Mouse (Mus musculus) ovary, postnatal 10 days (tissue): ENCODE data around the gene Calhm5.
A peak's percentile ranks its signal among the peaks of the same experiment; 100 is the strongest.

ENCODE experiments used
- DNase-seq: peaks from one replicate; pipeline ENCODE4 v3.0.0; 2022; ENCODE audit warnings: low spot score

Gene Calhm5

DNA sequence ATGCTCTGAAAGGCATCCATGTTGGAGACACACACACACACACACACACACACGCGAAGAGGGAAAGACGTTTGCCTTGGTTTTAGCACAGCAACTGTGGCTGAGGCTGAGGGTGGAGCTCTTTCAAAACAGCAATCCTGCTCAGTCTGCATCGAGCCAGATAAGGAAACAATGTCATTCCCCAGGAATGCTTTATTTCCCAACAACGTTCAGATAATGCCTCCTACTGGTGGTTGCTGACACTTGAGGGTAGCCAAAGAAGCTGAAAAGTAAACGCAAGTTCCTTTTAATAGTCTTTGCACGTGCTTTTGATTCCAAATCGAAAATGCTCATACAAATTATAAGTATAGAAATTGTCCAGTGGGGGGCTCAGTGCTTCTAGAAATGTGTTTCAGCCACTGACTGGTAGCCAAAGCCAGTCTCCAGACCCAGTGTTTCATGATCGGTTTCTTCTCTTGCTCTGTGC lies at the start of gene Calhm5:
Gene Calhm5 (minus strand): TSS at position 102 of the 466 bp plus-strand sequence.
- no peak for DNase-seq

DNA sequence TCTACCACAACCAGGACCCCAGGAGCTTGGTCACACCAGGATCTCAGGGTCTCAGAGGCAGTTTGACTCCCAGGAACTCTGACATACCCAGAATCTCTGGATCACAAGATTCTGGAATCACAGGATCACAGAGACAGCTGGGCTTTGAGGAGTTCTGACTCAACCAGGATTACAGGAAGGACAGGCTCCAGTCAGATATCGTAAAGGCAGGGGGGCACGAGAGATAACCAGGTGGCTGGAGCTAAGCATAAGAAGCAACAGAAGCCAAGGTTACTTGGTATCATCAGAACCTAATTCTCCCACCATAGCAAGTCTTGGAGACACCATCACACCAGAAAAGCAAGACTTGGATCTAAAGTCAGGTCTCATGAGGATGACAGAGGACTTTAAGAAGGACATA lies 45.4 kb upstream of the Calhm5 start:
- DNase-seq: no peak

DNA sequence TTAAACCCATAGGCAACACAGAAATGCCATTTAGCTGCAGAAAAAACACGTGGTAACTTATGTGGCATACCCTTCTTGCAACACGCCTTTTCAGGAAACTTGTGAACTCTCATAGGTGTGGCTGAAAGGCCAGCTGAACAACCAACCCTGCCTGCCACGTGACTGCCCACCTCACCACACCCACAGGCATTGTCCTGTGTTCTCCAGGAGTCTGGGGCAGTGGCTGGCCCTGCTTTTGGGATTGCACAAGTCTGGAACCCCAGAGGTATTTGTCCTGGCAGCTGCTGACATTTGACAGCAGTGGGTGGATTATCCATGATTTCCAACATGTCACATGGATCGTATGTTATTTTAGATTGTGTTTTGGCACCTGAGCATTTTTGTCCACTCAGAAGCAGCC lies 43.4 kb upstream of the Calhm5 start:
- no peak for DNase-seq

DNA sequence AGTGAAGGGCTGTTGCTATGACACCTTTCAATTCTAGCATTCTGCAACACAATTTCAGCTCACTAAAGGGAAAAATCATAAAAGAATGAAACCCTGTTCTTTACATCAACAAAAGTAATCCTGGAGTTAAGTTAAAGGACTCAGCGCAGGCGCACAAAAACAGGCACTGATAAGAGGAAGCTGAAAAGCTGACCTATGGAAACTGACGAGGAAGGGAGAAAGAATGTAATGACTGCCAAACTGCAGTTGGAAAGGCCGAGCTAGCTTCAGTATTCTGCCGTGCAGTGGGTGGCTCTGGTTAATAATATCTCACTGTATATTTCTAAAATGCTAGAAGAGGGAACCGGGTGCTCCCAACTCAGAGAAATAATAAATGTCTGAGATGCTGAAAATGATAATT lies 41.7 kb upstream of the Calhm5 start:
- no peak for DNase-seq

DNA sequence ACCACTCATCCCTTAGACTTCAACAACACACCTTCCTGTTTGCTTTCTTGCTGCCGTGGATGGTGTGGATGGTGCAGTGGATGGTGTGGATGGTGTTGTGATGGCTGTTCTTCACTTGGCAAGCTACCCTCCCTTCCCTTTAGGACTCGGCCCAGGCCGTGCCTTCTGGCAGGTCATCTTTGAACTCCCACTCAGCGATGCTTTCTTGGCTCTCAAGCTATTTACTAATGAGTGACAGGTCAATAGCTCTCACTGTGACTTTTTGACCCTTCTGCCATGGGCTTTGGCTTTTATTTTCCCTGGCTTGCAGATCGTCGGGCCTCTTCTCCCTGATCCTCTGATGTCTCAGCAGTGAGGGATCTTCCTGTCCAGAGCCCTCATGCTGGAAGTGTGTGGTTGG lies 40.1 kb upstream of the Calhm5 start:
- no peak for DNase-seq

DNA sequence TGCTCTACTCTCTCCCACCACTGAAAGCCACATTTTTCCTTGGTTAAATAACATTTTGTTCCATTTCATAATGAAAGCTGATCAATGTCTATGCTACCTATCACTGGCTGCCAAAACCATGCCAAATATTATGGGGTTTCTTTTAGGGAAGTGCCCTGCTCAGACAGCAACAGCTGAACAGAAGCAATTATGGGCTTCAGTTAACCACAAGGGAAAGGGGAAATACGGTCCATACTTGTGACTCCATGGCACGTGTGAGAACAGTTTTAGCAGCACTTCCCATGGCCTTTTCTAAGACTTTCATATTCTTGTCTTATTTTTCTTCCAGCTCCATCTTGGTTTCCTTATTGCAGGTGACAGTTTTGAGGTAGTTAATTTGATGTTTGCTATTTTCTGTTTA lies 35.0 kb upstream of the Calhm5 start:
- DNase-seq: no peak

DNA sequence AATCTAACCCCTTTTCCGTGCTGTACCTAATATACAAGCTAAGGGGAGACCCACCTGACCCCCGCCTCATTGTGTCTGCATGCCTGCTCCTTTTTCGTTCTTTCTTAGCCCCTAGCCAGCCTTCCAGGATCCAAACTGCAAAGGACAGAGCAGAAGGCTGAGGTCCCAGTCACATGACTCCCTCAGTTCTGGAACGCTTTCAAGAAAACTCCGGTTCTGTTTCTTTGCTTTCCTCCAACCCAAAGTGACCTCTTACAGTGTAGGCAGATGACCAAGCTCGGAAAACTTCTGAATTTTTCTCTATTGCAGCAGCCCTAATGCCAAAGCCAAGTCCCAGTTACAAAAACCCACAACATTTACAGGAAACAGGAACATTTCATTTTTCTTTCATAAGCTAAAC lies 32.1 kb upstream of the Calhm5 start:
- peak; percentile 14 for DNase-seq

DNA sequence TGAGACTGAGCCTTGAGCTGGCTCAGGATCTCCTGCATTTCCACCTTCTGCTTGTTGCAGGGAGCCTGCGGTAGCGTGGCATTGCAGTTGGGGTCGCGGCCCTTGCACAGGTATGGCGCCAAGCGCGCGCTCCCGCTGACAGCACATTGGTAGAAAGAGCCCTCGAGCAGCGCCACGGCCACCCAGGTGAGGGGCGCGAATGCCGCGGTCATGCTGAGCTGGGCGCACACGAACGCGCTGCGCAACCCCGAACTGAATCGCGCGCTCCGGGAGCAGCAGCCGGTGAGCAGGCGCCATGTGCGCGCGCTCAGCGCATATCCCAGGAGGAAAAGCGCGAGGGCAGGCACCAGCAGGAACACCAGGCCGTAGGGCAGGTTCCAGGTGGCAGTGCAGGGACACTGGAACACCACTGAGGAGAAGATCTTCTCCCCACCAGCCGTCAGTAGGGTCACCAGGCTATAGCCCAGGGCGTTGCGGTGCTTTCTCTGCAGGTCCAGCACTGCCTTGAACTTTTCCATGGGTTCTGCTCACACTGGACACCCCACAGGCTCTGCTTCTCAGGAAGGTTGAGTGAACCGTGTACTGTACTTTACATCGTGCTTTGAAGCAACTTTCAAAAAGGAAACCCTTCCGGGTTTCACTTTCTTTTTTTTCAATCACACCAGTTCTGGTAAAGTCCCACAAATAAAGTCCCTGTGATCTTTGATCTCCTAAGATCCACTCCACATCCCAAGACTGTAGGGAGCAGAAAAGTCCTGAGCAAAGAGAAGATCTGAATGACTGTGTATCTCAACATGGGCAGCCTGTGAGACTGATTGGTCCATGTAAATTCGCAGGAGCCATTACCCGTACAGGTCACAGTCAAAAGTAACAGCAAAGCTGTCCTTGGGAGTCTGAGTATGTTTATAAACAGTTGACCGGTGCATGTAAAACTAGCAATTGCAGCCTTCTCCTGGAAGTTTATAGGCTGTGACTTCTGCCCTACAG lies 31.4 kb upstream of the Calhm5 start, which contains the start of gene Calhm6:
Gene Calhm6 (minus strand): TSS at position 593 of the 987 bp plus-strand sequence.
- peak; percentile 20 for DNase-seq

DNA sequence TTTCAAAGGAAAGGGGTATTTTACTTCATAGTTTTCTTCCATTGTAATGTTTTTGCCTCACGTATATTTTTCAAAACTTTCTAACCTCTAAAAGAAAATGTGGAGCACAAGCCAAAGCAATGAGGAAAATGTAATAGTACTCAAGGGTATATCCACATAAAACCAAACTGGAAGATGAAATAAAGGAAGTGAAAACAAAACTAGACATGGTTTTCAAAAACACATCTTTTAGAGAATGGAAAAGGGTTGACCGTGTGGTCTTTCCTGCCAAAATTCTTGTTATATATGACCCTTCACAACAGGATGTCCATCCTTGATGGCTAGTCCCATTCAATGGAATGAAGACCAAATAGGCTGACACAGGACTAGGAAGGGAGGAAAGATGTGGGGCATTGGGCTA lies 22.1 kb upstream of the Calhm5 start:
- DNase-seq: no peak

- no peak for DNase-seq
Observed at GRCm38 (mm10) chr10:34117770-34118169, 21.5 kb upstream of the Calhm5 start.

DNA sequence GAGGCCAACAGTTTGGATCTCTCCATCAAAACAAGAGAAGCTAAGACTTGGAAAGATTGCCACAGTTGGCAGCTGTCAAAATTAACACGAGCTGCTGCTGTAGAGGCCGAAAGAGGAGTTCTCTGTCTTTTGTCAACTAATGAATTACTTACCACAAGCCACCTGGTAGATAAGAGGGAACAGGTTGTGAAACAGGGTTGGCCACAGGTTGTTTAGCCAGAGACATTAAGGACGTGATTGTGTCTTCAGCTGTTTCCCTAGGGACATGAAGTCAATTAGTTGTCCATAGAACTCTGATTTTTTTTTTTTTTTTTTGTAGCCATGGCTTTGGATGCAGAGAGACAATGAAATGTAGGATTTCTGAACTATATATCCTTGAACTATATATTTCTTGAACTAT lies 20.8 kb upstream of the Calhm5 start:
- no peak for DNase-seq

GRCm38 (mm10) chr10:34111964-34112738 lies 15.8 kb upstream of the Calhm5 start:
- no peak for DNase-seq

DNA sequence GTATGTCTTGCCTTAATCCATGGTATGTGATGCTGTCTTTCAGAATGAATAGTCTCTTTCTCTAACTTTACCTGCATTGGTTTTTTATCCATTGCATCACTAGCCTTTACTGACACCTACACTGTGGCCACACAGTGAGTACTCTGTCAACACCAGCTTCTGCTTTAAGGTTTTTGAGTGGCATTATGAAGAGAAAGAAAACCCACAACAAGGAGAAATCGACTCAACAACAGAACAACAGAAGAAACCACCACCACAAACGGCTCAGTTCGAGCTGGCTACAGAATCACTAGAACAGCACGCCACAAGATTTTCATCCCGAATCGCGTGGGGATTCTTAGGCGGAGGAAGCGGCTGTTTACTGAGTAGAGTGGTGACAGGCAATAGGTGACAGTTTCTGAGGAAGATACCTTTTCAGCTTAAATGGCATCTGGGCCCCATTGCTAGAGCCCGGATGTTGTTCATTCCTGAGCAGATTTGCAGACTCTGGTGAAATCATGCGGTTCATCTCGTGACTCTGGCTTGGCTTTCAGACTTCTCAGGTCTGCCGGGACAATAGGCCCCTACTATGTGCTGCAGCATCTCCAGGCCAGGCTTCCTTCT lies 14.6 kb upstream of the Calhm5 start:
- no peak for DNase-seq

DNA sequence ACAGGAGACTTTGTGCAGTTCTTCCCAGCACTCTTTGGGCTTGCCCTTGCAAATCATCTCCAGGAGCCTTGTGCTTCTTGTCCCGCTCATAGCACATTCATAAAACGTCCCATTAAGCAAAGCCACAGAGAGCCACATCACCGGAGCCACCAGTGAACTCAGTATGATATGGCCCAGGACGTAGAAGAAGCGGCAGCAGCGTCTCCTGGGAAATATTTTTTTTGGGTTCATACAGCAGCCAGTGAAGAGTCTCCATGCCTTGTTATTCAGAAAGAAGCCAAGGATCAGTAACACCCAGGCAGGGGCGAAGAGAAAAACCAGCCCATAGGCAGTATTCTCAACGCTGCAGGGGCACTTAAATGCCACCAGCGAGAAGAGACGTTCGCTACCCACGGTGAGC lies 355 bp downstream of the Calhm5 start:
- no peak for DNase-seq

DNA sequence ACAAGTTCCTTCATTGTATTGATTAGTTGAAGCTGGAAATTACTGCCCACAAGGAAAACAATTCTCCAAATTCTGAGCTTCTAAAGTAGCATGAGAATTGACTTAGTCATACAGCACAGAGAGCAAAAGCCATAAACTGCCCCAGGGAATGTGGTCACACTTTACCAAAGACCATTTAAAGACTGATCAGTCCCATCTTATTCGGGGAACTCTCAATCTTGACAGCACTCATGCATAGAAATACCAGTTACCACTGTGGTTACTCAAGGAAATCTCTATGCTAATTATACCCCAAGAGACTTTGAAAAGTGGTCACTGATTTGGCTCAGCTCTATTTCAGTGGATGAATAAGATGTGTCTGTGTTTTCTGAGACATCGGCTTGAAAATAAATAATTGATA lies 1.2 kb downstream of the Calhm5 start:
- DNase-seq: no peak

- no peak for DNase-seq
Observed at GRCm38 (mm10) chr10:34091888-34092287, 4.4 kb downstream of the Calhm5 start.

GRCm38 (mm10) chr10:34090481-34090880 lies 5.8 kb downstream of the Calhm5 start:
- no peak for DNase-seq

DNA sequence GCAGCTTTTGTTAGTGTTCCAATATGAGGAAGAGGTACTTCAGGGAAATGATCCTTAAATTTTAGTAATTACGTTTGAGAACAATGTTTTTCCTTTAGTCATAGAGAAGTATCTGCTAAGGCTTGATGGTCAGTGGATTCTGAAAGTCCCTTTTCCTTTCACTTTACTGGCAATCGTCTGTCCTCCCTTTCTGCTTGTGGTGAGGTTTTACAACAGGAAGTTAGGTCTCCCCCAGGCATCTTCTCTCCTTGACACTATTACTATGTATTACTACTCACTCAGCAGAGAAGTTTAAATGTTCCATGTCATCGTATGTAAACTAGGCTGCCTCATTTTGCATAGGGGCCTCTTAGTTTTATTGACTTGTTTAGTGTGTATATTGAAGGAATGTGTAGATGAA lies 6.8 kb downstream of the Calhm5 start:
- no peak for DNase-seq

DNA sequence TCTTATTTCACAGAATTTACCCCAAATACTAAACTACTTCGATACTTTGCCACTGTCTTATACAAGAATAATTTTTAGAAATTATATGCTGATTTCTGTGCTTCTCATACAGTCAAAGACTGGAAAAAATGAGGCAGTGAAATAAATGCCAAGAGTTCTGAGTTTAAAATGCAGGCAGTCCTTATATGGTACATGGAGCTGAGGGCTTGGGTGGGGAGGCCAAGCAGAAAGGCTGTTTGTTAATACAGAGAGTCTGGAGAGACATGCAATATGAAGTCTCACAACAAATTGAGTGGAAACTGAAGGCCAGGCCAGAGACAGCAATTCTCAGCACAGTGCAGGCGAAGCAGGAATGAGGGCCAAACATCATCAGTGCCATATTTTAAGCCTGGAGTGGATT lies 7.8 kb downstream of the Calhm5 start:
- no peak for DNase-seq

DNA sequence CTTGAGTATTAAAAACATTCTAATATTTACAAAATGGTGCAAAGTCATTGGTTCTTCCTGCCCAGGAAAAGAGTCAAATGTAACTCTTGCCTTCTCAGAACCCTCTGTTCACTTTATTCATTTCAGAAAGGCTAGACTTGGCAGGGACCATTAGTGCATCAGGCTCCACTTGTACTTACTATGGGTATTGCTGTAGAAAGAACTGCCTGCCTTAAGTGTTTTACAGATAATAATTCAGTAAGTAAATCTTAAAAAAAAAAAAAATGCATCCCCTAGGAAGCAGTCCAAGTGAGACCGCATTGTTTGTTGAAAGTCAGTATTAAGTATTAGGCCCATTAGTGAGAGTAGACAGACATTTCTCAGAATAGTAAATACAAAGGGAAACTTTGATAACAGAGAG lies 9.8 kb downstream of the Calhm5 start:
- no peak for DNase-seq

GRCm38 (mm10) chr10:34074522-34075200 lies 21.7 kb downstream of the Calhm5 start:
- DNase-seq: no peak

- DNase-seq: no peak
Observed at GRCm38 (mm10) chr10:34071650-34072049, 24.7 kb downstream of the Calhm5 start.
